Mouse (Mus musculus): ENCODE data around the gene Isg15.

DNA sequence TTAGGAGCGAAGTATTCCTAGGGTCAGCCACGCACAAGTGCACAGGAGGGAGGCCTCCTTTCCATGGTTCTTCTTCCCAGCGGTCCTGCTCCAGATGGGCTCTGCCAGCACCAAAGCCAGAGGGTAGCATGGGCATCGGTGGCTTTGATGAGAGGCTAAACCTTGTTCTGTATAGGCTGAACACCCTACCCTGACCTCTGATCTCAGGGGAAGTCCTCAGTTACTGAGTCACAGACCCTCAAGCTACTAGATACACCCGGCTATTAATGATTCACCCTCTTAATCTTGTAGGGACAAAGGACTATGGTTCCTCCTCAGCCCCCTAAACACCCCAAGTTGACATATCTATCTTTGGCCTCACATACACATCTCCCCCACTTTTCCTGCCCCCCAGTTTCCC lies 6.7 kb downstream of the Isg15 start:
- TF ChIP-seq CTCF (IDR thresholded peaks at IDR 0.05; ENCODE audit: borderline replicate concordance, insufficient read depth, low read depth, low read length) (no peak), POLR2A (IDR thresholded peaks at IDR 0.05; ENCODE audit: borderline replicate concordance, insufficient read depth, low read length) (no peak)
